Mouse (Mus musculus) bone marrow, adult 2 months (tissue): ENCODE results near the gene Ugt1a8.

Experiments
- CTCF ChIP-seq: fragments of 200-500 bp; IDR thresholded peaks from 2 replicates; pipeline ENCODE4 v1.5.1; 2011; ENCODE audit warnings: low read length, control low read depth; ENCODE audit not compliant: control insufficient read depth, insufficient read depth
- POLR2A ChIP-seq: fragments of 200-500 bp; IDR thresholded peaks from 2 replicates; pipeline ENCODE4 v1.6.1; 2011; ENCODE audit warnings: low read depth, mild to moderate bottlenecking, control low read depth, low read length, borderline replicate concordance; ENCODE audit not compliant: control insufficient read depth

DNA sequence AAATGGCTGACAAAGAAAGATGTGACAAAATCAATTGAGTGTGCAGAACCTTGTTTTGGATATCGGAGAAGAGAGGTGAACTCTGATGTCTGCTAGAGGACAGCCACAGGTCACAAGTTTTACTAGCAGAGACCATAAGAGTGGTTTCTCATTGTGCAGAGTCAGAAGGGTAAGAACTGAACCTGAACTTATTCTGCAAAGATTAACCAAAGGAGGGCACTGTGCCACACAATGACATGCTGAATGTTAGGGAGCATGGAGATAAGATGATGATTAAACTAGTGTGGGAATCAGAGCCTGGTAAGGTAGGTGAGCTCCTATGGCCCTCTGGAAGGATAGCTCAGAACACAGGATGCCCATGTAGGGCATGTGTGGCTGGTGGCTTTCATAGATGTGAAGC is 108.1 kb downstream of the Ugt1a8 start:
- TF ChIP-seq POLR2A (no peak), CTCF (no peak)
